Mouse (Mus musculus) adrenal gland, postnatal 14 days (tissue): ENCODE data around the gene Ltv1. TPM values are rescaled to one million over a fixed set of nuclear protein-coding genes. Genes with fewer than 3 reads are reported as not detected.

Experiments
- DNase-seq: peaks from one replicate; pipeline ENCODE4 v3.0.0; 2021; ENCODE audit warnings: mixed read lengths
- long read RNA-seq, 2 experiments: library from polyadenylated mRNA; stranded (forward); transcript quantifications; one replicate each; pipeline ENCODE4 v2.0.0; 2021
- total RNA-seq: library from RNA; stranded (reverse); gene quantifications from 2 replicates; pipeline ENCODE4 v1.2.3, GENCODE M21; 2021

Gene Ltv1
- 42.7 and 50.7 TPM in 2 replicates for total RNA-seq
- long read RNA-seq, experiment 1, transcript Ltv1-201 (11 exons, 2,297 nt): major isoform, 40 of 45 reads
- long read RNA-seq, experiment 1, partial matches to known transcripts: 2 of 45 reads
- long read RNA-seq, experiment 1, other reads (novel, unspliced or antisense): 3 of 45 reads
- long read RNA-seq, experiment 2, transcript Ltv1-201 (11 exons, 2,297 nt): major isoform, 26 of 33 reads
- long read RNA-seq, experiment 2, partial matches to known transcripts: 5 of 33 reads
- long read RNA-seq, experiment 2, other reads (novel, unspliced or antisense): 2 of 33 reads

GRCm38 (mm10) chr10:13192731-13193351 lies at the start of gene Ltv1:
Gene Ltv1, minus strand, starts transcription at chr10:13193168.
- peak; percentile 98 for DNase-seq

- DNase-seq: no peak
Measured at GRCm38 (mm10) chr10:13240431-13240830, 47.5 kb upstream of the Ltv1 start.

GRCm38 (mm10) chr10:13238188-13238587 lies 45.2 kb upstream of the Ltv1 start:
- DNase-seq: no peak

GRCm38 (mm10) chr10:13236866-13237265 lies 43.9 kb upstream of the Ltv1 start:
- no peak for DNase-seq

- no peak for DNase-seq
Measured at GRCm38 (mm10) chr10:13234503-13234902, 41.5 kb upstream of the Ltv1 start.

- DNase-seq: no peak
Measured at GRCm38 (mm10) chr10:13233941-13234340, 41.0 kb upstream of the Ltv1 start.

GRCm38 (mm10) chr10:13233143-13233622 lies 40.2 kb upstream of the Ltv1 start:
- no peak for DNase-seq

GRCm38 (mm10) chr10:13232443-13233142 lies 39.6 kb upstream of the Ltv1 start:
- no peak for DNase-seq

- DNase-seq: no peak
Measured at GRCm38 (mm10) chr10:13230716-13231115, 37.7 kb upstream of the Ltv1 start.

GRCm38 (mm10) chr10:13225377-13226063 lies 32.6 kb upstream of the Ltv1 start:
- DNase-seq: no peak

GRCm38 (mm10) chr10:13222135-13222534 lies 29.2 kb upstream of the Ltv1 start:
- no peak for DNase-seq

GRCm38 (mm10) chr10:13220061-13220460 lies 27.1 kb upstream of the Ltv1 start:
- DNase-seq: no peak

- no peak for DNase-seq
Measured at GRCm38 (mm10) chr10:13213956-13214355, 21.0 kb upstream of the Ltv1 start.

- no peak for DNase-seq
Measured at GRCm38 (mm10) chr10:13212829-13213228, 19.9 kb upstream of the Ltv1 start.

GRCm38 (mm10) chr10:13212326-13212725 lies 19.4 kb upstream of the Ltv1 start:
- no peak for DNase-seq

- DNase-seq: no peak
Measured at GRCm38 (mm10) chr10:13209930-13210637, 17.1 kb upstream of the Ltv1 start.

- no peak for DNase-seq
Measured at GRCm38 (mm10) chr10:13209506-13209905, 16.5 kb upstream of the Ltv1 start.

- DNase-seq: no peak
Measured at GRCm38 (mm10) chr10:13209061-13209460, 16.1 kb upstream of the Ltv1 start.

- DNase-seq: no peak
Measured at GRCm38 (mm10) chr10:13201741-13202293, 8.8 kb upstream of the Ltv1 start.

GRCm38 (mm10) chr10:13200862-13201261 lies 7.9 kb upstream of the Ltv1 start:
- DNase-seq: no peak

GRCm38 (mm10) chr10:13199234-13199633 lies 6.3 kb upstream of the Ltv1 start:
- DNase-seq: no peak
